ENCODE assay signal across 22 mouse cellular contexts in genomic region chr9:41205267-41205666, GRCm38 (mm10). TPM values are rescaled to one million over a fixed set of nuclear protein-coding genes. Genes with fewer than 3 reads are reported as not detected.
DNase-seq lines count a peak whose midpoint lies in the region; ATAC-seq and TF ChIP-seq lines count a peak whose summit lies in the region.
"Had no signal": no experiment of that assay in that cellular context is flagged by ENCODE, and none has a peak within 500 bp of the region (broad histone marks: within the 10 kb centered on the region; RNA-seq: fewer than 3 reads in every experiment).

No protein-coding gene starts in this region.

- WGBS in kidney, postnatal 0 days = 77% methylated on average over 3 of the region's 3 CpGs
- 73% methylated on average over 3 of the region's 3 CpGs for WGBS in kidney, embryonic 16.5 days
- 60% methylated on average over 3 of the region's 3 CpGs for WGBS in embryonic facial prominence, embryonic 10.5 days
- 55% methylated on average over 3 of the region's 3 CpGs for WGBS in midbrain, embryonic 16.5 days

- no peak overlapping the region for H3K27ac ChIP-seq in kidney, postnatal 0 days
- no peak overlapping the region for H3K27ac ChIP-seq in kidney, embryonic 16.5 days (ENCODE audit: low read length)
- H3K27ac ChIP-seq in embryonic facial prominence, embryonic 10.5 days (replicated peaks) = 0 out of 2 replicates have a peak overlapping the region, but pooled peaks have one; percentile 10
- no peak overlapping the region for H3K27ac ChIP-seq in midbrain, embryonic 16.5 days (ENCODE audit: low read length)
- H3K27ac ChIP-seq: hindbrain, embryonic 14.5 days; left cerebral cortex, adult 2 months; liver, embryonic 12.5 days; lung, embryonic 15.5 days; macrophage; midbrain, embryonic 12.5 days; neural tube, embryonic 13.5 days had no signal

- H3K4me3 ChIP-seq in kidney, postnatal 0 days (replicated peaks; ENCODE audit: low read depth, low read length) = no peak overlapping the region
- H3K4me3 ChIP-seq in kidney, embryonic 16.5 days (ENCODE audit: low read length) = no peak overlapping the region
- H3K4me3 ChIP-seq in E14TG2a.4 (replicated peaks; ENCODE audit: low read length) = no peak overlapping the region
- H3K4me3 ChIP-seq in embryonic facial prominence, embryonic 10.5 days = no peak overlapping the region
- no peak overlapping the region for H3K4me3 ChIP-seq in midbrain, embryonic 16.5 days (ENCODE audit: low read depth, low read length)
- H3K4me3 ChIP-seq: heart, embryonic 12.5 days; left cerebral cortex, adult 2 months; liver, embryonic 12.5 days; lung, embryonic 15.5 days; midbrain, embryonic 12.5 days; neural tube, embryonic 13.5 days had no signal

- H3K9ac ChIP-seq in kidney, postnatal 0 days (ENCODE audit: low read depth, low read length) = no peak overlapping the region
- H3K9ac ChIP-seq in kidney, embryonic 16.5 days (replicated peaks; ENCODE audit: low read length) = no peak overlapping the region
- H3K9ac ChIP-seq in midbrain, embryonic 16.5 days (ENCODE audit: low read depth, low read length) = no peak overlapping the region
- H3K9ac ChIP-seq: heart, embryonic 12.5 days; hindbrain, embryonic 14.5 days; liver, embryonic 12.5 days; lung, embryonic 15.5 days; midbrain, embryonic 12.5 days; neural tube, embryonic 13.5 days had no signal

- H3K36me3 ChIP-seq in kidney, postnatal 0 days (ENCODE audit: insufficient read depth, low read length) = no peaks in the 10 kb centered on the region
- H3K36me3 ChIP-seq in kidney, embryonic 16.5 days (ENCODE audit: insufficient read depth, low read length) = no peaks in the 10 kb centered on the region
- H3K36me3 ChIP-seq in E14TG2a.4 (ENCODE audit: insufficient read depth, low read length) = no peaks in the 10 kb centered on the region
- H3K36me3 ChIP-seq in embryonic facial prominence, embryonic 10.5 days (replicated peaks) = no peaks in the 10 kb centered on the region
- no peaks in the 10 kb centered on the region for H3K36me3 ChIP-seq in midbrain, embryonic 16.5 days (ENCODE audit: control insufficient read depth, insufficient read depth, low read length)
- H3K36me3 ChIP-seq: heart, embryonic 12.5 days; liver, embryonic 12.5 days; lung, embryonic 15.5 days; midbrain, embryonic 12.5 days; neural tube, embryonic 13.5 days had no signal

- DNase-seq in kidney, postnatal 0 days (ENCODE audit: low spot score) = no peak
- peak; percentile 21 for DNase-seq in A20 (ENCODE audit: low read depth, low spot score)
- no peak for DNase-seq in embryonic facial prominence, embryonic 10.5 days (ENCODE audit: low spot score)
- DNase-seq: adrenal gland, postnatal 14 days; cerebellum, adult 11 months; heart, adult 11 months; heart, postnatal 14 days; kidney, adult 11 months; kidney, postnatal 14 days had no signal

- no peak for ATAC-seq in kidney, postnatal 0 days (replicated peaks; ENCODE audit: low FRiP score, low read depth)
- no peak for ATAC-seq in kidney, embryonic 16.5 days (ENCODE audit: low FRiP score, low TSS enrichment)
- no peak for ATAC-seq in megakaryocyte progenitor cell, adult 5-6 weeks (replicated peaks; ENCODE audit: poor library complexity)
- no peak for ATAC-seq in midbrain, embryonic 16.5 days
- ATAC-seq: activated CD4-positive, CD25-positive, alpha-beta regulatory T cell, adult 4 months; liver, embryonic 12.5 days had no signal

- no peaks in the 10 kb centered on the region for H3K9me3 ChIP-seq in kidney, postnatal 0 days (replicated peaks; ENCODE audit: low read length)
- H3K9me3 ChIP-seq in kidney, embryonic 16.5 days (ENCODE audit: low read length) = no peaks in the 10 kb centered on the region
- H3K9me3 ChIP-seq in E14TG2a.4 (ENCODE audit: low read length) = no peaks in the 10 kb centered on the region
- no peaks in the 10 kb centered on the region for H3K9me3 ChIP-seq in embryonic facial prominence, embryonic 10.5 days
- no peaks in the 10 kb centered on the region for H3K9me3 ChIP-seq in midbrain, embryonic 16.5 days (replicated peaks; ENCODE audit: control insufficient read depth, low read length, poor library complexity, severe bottlenecking)
- H3K9me3 ChIP-seq: heart, embryonic 12.5 days; liver, embryonic 12.5 days; lung, embryonic 15.5 days; midbrain, embryonic 12.5 days; neural tube, embryonic 13.5 days had no signal

- peak; percentile 35; the same call in 1 of the 2 replicates for TF ChIP-seq CTCF in kidney, postnatal 0 days (IDR thresholded peaks at IDR 0.05; ENCODE audit: low read depth)
- TF ChIP-seq CTCF in E14TG2a.4 (conservative IDR thresholded peaks at IDR 0.05; ENCODE audit: low read length) = peak; percentile 14; the same call in 1 of the 2 replicates

- H3K4me1 ChIP-seq in kidney, postnatal 0 days (replicated peaks; ENCODE audit: insufficient read depth, low read length) = peaks cover 5% of the 10 kb centered on the region
- H3K4me1 ChIP-seq in kidney, embryonic 16.5 days (ENCODE audit: insufficient read depth, low read length) = no peaks in the 10 kb centered on the region
- peaks cover 14% of the 10 kb centered on the region for H3K4me1 ChIP-seq in E14TG2a.4 (replicated peaks; ENCODE audit: low read depth, low read length)
- H3K4me1 ChIP-seq in embryonic facial prominence, embryonic 10.5 days = peaks cover 16% of the 10 kb centered on the region
- 0 out of 2 replicates have a peak, but pooled peaks cover 3% of the 10 kb centered on the region for H3K4me1 ChIP-seq in midbrain, embryonic 16.5 days (ENCODE audit: control insufficient read depth, insufficient read depth, low read length)
- H3K4me1 ChIP-seq: heart, embryonic 12.5 days; lung, embryonic 15.5 days; midbrain, embryonic 12.5 days had no signal

- H3K27me3 ChIP-seq in kidney, postnatal 0 days (ENCODE audit: insufficient read depth, low read length) = no peaks in the 10 kb centered on the region
- H3K27me3 ChIP-seq in kidney, embryonic 16.5 days (ENCODE audit: insufficient read depth, low read length) = no peaks in the 10 kb centered on the region
- no peaks in the 10 kb centered on the region for H3K27me3 ChIP-seq in E14TG2a.4 (ENCODE audit: insufficient read depth, low read length)
- H3K27me3 ChIP-seq in embryonic facial prominence, embryonic 10.5 days (replicated peaks; ENCODE audit: low read depth, poor library complexity, severe bottlenecking) = no peaks in the 10 kb centered on the region
- no peaks in the 10 kb centered on the region for H3K27me3 ChIP-seq in midbrain, embryonic 16.5 days (ENCODE audit: control insufficient read depth, insufficient read depth, low read depth, low read length)
- H3K27me3 ChIP-seq: heart, embryonic 12.5 days; lung, embryonic 15.5 days; midbrain, embryonic 12.5 days; neural tube, embryonic 13.5 days had no signal

- no peak overlapping the region for H3K4me2 ChIP-seq in kidney, postnatal 0 days (ENCODE audit: low read length)
- H3K4me2 ChIP-seq in kidney, embryonic 16.5 days (replicated peaks; ENCODE audit: low read depth, low read length) = no peak overlapping the region
- no peak overlapping the region for H3K4me2 ChIP-seq in midbrain, embryonic 16.5 days (ENCODE audit: low read length)
- H3K4me2 ChIP-seq: heart, embryonic 12.5 days; hindbrain, embryonic 14.5 days; liver, embryonic 12.5 days; lung, embryonic 15.5 days; midbrain, embryonic 12.5 days; neural tube, embryonic 13.5 days had no signal

RNA-seq across cellular contexts. Expression of gene Ubash3b, which starts 43.8 kb away (rescaled TPM):
- 7.5 TPM in 2 replicates for polyA plus RNA-seq in kidney, postnatal 0 days (2015; fragmentation: Nextera tagmentation; extraction: Ambion mirVana)
- 6.8 and 7.5 TPM in 2 replicates for polyA plus RNA-seq in kidney, embryonic 16.5 days (2015; fragmentation: Nextera tagmentation; extraction: Ambion mirVana)
- 6.7 and 7.4 TPM in 2 replicates for polyA plus RNA-seq in embryonic facial prominence, embryonic 10.5 days (2016; fragmentation: Nextera tagmentation; extraction: Ambion mirVana)
- 8.8 and 9.9 TPM in 2 replicates for total RNA-seq in megakaryocyte progenitor cell, adult 5-6 weeks (2015)
- total RNA-seq in megakaryocyte progenitor cell, adult 5-6 weeks (2017) = 5.3 and 5.8 TPM in 2 replicates
- 23.2 and 24.2 TPM in 2 replicates for polyA plus RNA-seq in midbrain, embryonic 16.5 days (2015; fragmentation: Nextera tagmentation; extraction: Ambion mirVana)
